Mouse (Mus musculus) cerebellum, adult 18-20 months (tissue): ENCODE results near the gene Gtpbp1.

Experiments used
- DNase-seq, 2 experiments: peaks; one replicate each; pipeline ENCODE4 v3.0.0; 2021

The Gtpbp1 gene

GRCm38 (mm10) chr15:79727840-79728239 is 37.2 kb downstream of the Gtpbp1 start:
- no peak for DNase-seq

DNA sequence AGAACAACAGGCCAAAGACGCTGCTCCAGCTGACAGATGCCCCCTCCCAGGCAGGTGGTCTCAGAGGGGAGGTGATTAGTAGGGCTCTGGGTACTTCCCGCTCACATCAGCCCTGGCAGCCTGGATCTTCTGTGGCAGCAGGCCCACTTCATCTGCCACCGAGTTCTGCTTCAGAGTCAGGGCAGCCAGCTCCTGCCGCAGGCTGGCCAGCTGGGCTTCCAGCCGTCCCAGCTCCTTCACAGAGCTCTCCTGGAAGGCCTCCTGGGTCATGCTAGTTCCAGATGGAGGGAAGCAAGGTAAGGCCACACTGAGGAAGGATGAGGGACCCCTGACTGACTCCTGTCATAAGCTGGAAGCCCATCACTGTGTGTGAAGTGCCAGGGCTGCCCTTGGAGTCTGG is 37.7 kb downstream of the Gtpbp1 start:
- peak; percentile 39 to 50 for DNase-seq

GRCm38 (mm10) chr15:79728731-79729388 is 38.2 kb downstream of the Gtpbp1 start:
- no peak for DNase-seq

DNA sequence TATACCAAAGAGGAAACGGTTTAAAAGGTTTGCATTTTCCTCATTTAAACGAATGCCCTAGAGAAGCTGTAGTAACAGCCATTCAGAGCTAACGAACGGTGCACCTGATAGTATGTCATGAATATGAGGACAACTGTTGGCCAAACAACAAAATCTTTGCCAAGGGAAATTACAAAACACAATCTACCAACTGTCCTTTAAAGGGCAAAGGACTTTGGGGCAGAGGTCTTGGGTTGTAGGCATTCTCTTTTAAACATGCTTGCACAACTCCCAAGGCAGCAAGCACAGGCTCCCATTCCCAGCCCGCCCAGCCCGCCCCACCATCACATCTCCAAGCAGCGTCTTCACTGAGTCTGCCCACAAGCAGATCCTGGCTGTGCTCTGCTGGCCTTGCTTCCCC is 40.9 kb downstream of the Gtpbp1 start:
- no peak for DNase-seq

- DNase-seq, result no peak
These were observed 42.5 kb downstream of the Gtpbp1 start for GRCm38 (mm10) chr15:79733192-79733591.

GRCm38 (mm10) chr15:79733640-79734039 is 43.0 kb downstream of the Gtpbp1 start:
- DNase-seq, result no peak

DNA sequence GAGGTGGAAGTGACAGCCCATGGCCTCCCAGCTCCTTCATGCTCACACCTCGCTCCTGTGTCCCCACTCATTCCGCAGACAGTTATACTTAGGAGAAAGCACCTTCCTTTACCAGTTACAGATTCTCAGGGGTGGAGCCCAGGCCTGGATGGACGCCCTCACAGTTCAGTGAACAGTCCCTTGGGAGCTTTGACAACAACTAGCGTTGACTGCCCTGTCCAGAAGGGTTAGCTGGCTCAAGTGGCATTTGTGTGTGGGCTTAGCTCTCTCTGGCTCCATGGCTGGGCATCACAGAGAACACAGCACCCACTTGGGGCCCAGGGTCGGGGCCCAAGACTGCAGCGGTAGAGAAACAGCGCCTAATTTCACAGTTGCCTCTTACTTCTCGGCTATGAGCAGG is 43.7 kb downstream of the Gtpbp1 start:
- no peak for DNase-seq

DNA sequence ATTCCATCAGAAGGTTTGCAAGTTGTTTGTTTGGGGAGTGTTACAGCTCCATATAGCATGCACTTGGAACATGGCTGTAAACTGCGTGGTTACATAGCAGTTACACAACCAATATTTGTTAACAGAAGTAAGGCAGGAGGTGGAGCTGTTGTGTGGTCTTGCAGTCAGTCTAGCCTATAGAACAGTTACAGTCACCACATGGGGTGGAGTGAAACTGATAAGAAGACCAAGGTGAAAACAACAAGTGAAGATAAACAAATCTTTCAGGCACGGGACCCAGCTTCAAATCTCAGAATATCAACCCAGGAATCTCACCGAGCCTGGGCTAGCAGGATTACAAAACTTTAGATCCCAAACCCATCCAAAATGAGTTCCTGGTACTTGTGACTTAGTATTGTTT is 50.1 kb downstream of the Gtpbp1 start:
- DNase-seq, result no peak

GRCm38 (mm10) chr15:79741173-79741858 is 50.7 kb downstream of the Gtpbp1 start:
- DNase-seq, result peak; percentile 45 to 51

- DNase-seq, result peak; percentile 95 to 97
These were observed 51.5 kb downstream of the Gtpbp1 start, which contains the start of gene Sun2 for GRCm38 (mm10) chr15:79741921-79742705. Sun2 (minus strand) TSS chr15:79742536.

- no peak for DNase-seq
These were observed 52.0 kb downstream of the Gtpbp1 start for GRCm38 (mm10) chr15:79742706-79743023.

DNA sequence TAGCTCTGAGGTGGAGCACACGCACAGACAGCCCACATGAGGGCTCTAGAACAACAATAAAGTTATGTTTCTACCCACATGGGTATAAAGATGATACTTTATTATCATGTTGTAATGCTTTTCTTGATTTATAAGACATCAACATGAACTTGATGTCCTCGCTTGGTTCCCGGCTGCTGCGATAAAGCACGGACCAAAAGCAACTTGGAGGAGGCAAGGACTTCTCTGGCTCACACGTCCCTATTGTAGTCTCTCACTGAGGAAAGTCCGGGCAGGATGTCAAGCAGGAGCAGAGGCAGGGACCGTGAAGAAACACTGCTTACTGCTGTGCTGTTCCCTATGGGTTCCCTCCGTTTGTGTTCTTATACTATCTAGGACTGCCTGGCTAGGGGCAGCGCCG is 53.4 kb downstream of the Gtpbp1 start:
- DNase-seq, result no peak

GRCm38 (mm10) chr15:79744742-79745141 is 54.1 kb downstream of the Gtpbp1 start:
- DNase-seq, result no peak

GRCm38 (mm10) chr15:79745312-79745711 is 54.7 kb downstream of the Gtpbp1 start:
- DNase-seq, result no peak

DNA sequence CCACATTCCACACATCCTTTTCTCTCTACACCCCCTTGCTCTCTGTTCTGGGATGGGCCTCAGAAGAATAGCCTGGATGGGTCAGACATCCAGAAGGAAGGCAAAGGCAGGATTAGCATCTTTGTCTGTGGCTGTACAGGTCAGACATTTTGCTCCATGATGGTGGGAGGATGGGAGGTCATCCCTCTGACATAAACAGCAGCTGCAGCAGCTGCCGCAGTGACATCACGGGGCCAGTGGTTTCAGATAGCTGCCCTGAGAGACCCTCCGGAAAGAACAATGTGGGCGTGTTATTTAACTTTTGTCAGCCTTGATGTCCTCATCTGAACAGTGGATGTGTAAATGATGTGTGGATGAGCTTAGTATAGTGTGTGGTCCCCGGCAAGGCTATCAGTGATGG is 55.2 kb downstream of the Gtpbp1 start:
- no peak for DNase-seq

DNA sequence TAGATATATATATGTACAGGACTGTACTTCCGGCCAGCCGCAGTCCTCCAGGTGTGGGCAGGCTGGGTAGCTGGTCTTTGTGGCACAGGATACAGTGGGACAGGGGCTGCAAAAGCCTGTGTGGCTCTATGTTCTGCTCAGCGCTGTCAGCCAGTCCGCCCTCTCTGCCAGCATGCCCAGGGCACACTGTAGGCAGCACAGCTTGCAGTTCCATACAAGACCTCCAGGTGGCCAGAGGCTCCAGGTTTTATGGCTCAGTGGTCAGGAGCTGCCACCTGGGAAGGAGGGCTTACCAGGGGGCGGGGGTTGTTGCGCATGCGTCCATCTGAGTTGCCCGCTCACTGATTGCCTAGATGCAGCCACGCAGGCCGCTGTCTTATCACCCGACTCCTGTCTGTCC is 57.4 kb downstream of the Gtpbp1 start:
- DNase-seq, result no peak

- no peak for DNase-seq
These were observed 58.5 kb downstream of the Gtpbp1 start for GRCm38 (mm10) chr15:79749162-79749561.

DNA sequence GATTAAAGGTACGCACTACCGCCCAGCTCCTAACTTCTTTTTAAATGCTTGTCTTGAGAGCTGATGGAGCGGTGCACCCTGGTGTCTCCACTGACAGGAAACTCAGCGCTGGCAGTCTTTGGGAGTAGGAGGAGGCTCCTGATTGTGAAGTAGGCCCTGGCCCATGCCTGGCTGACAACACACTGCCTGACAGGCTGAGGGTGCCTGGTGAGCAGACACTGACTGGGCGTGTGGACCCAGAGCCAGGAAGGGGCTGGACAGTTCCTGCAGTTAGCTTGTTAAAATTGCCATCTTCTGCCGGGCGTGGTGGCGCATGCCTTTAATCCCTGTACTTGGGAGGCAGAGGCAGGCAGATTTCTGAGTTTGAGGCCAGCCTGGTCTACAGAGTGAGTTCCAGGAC is 59.6 kb downstream of the Gtpbp1 start:
- DNase-seq, result no peak

- no peak for DNase-seq
These were observed 61.1 kb downstream of the Gtpbp1 start for GRCm38 (mm10) chr15:79751772-79752171.

- peak; percentile 79 to 88 for DNase-seq
These were observed 62.2 kb downstream of the Gtpbp1 start for GRCm38 (mm10) chr15:79752742-79753419.

- no peak for DNase-seq
These were observed 62.7 kb downstream of the Gtpbp1 start for GRCm38 (mm10) chr15:79753420-79753752.

- DNase-seq, result no peak
These were observed 63.2 kb downstream of the Gtpbp1 start for GRCm38 (mm10) chr15:79753873-79754272.

GRCm38 (mm10) chr15:79755176-79755575 is 64.5 kb downstream of the Gtpbp1 start:
- no peak for DNase-seq
